Mouse (Mus musculus): ENCODE data around the gene Pagr1a.

DNA sequence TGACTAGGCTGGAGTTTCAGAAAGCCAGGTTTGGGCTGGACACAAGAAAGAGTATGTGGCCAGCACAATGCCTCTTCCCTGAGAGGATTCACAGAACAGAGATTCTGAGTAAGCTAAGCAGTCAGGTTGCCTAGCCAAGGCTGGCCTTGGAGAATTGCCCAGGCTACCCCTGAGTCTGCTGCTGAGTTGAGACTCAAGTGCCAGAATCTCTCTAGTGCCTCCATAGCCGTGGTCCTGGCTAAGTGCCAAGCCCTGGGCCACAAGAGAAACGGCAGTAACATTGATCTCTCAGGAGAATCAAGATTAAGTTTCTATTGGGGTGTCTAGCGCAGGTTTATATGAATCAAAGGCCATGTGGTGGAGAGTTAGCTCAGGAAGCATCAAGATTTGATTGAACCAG lies 51.6 kb downstream of the Pagr1a start:
- TF ChIP-seq CTCF (IDR thresholded peaks at IDR 0.05; ENCODE audit: insufficient read depth, low read depth, low read length) (no peak), POLR2A (IDR thresholded peaks at IDR 0.05; ENCODE audit: insufficient read depth, low read depth, low read length) (no peak)
